ENCODE assay signal across 15 mouse cellular contexts in the genomic region with DNA sequence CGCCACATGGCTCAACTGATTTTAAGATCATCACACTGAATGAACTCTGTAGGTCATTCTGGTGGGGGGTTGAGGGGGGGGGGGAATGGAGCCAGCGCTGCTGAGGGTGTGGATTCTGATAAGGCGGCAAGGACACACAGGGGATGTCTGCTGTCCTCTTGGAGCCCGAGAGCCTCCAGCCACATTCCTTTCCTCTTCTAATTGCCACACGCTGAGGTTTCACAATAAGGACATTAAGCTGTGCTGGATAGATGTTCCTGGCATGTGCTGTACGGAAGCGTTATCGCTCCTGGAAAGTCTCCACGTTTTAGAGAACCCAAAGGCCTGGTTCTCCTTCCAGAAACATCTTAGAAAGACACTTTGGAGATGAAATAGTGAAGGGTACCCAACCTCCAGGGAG. TPM values are rescaled to one million over a fixed set of nuclear protein-coding genes. Genes with fewer than 3 reads are reported as not detected.
A peak's percentile ranks its signal among the peaks of the same experiment; 100 is the strongest.
DNase-seq lines count a peak whose midpoint lies in the region; ATAC-seq and TF ChIP-seq lines count a peak whose summit lies in the region.
"Had no signal": no experiment of that assay in that cellular context is flagged by ENCODE, and none has a peak within 500 bp of the region (broad histone marks: within the 10 kb centered on the region; RNA-seq: fewer than 3 reads in every experiment).

No protein-coding gene starts in this region.

- no peaks in the 10 kb centered on the region for H3K36me3 ChIP-seq in lung, embryonic 14.5 days (ENCODE audit: insufficient read depth)
- no peaks in the 10 kb centered on the region for H3K36me3 ChIP-seq in heart, embryonic 15.5 days
- no peaks in the 10 kb centered on the region for H3K36me3 ChIP-seq in thymus, adult 2 months (ENCODE audit: control insufficient read depth, insufficient read depth, low read length)
- H3K36me3 ChIP-seq: lung, embryonic 15.5 days; neural tube, embryonic 13.5 days had no signal

- H3K4me3 ChIP-seq in lung, embryonic 14.5 days (ENCODE audit: low read depth, low read length), result no peak overlapping the region
- no peak overlapping the region for H3K4me3 ChIP-seq in heart, embryonic 15.5 days
- H3K4me3 ChIP-seq in thymus, adult 2 months (ENCODE audit: control insufficient read depth, insufficient read depth, low read length), result no peak overlapping the region
- H3K4me3 ChIP-seq: lung, embryonic 15.5 days; neural tube, embryonic 13.5 days had no signal

- no peak overlapping the region for H3K9ac ChIP-seq in lung, embryonic 14.5 days
- H3K9ac ChIP-seq in heart, embryonic 15.5 days, result no peak overlapping the region
- H3K9ac ChIP-seq: lung, embryonic 15.5 days; neural tube, embryonic 13.5 days had no signal

- TF ChIP-seq CTCF in lung, embryonic 14.5 days (IDR thresholded peaks at IDR 0.05; ENCODE audit: low read depth), result no peak
- TF ChIP-seq CTCF in thymus, adult 2 months (IDR thresholded peaks at IDR 0.05; ENCODE audit: borderline replicate concordance, control insufficient read depth, extremely low read depth, insufficient read depth, low read length, poor library complexity), result no peak

- 26% methylated on average over 9 of the region's 9 CpGs for WGBS in lung, embryonic 14.5 days
- WGBS in heart, embryonic 15.5 days, result 13% methylated on average over 9 of the region's 9 CpGs
- 92% methylated on average over 9 of the region's 9 CpGs for WGBS in thymus, adult 2 months

- no peak overlapping the region for H3K4me2 ChIP-seq in lung, embryonic 14.5 days
- peak overlapping the region; percentile 35 for H3K4me2 ChIP-seq in heart, embryonic 15.5 days
- H3K4me2 ChIP-seq: lung, embryonic 15.5 days; neural tube, embryonic 13.5 days had no signal

- H3K27ac ChIP-seq in lung, embryonic 14.5 days (ENCODE audit: low read depth), result no peak overlapping the region
- no peak overlapping the region for H3K27ac ChIP-seq in heart, embryonic 15.5 days
- no peak overlapping the region for H3K27ac ChIP-seq in thymus, adult 2 months (ENCODE audit: control insufficient read depth, insufficient read depth, low read length)
- H3K27ac ChIP-seq: lung, embryonic 15.5 days; neural tube, embryonic 13.5 days had no signal

- peak; percentile 59 for DNase-seq in lung, embryonic 14.5 days
- no peak for DNase-seq in lung, postnatal 25 days (ENCODE audit: low spot score)
- DNase-seq in adipocyte (ENCODE audit: low spot score), result peak; percentile 3
- DNase-seq in retina, postnatal 1 day, result peak; percentile 20
- DNase-seq in spleen, postnatal 36 days (ENCODE audit: low spot score in 2 of 2), result no peak
- no peak for DNase-seq in thymus, adult 2 months
- DNase-seq: B cell, adult 2 months; cerebellum, adult 9-11 months; kidney, adult 8-10 months; kidney, postnatal 36 days; thymus, postnatal 4 days had no signal

- H3K27me3 ChIP-seq in lung, embryonic 14.5 days (ENCODE audit: insufficient read depth, low read length), result no peaks in the 10 kb centered on the region
- H3K27me3 ChIP-seq in heart, embryonic 15.5 days, result no peaks in the 10 kb centered on the region
- H3K27me3 ChIP-seq in thymus, adult 2 months (ENCODE audit: control insufficient read depth, insufficient read depth, low read length), result no peaks in the 10 kb centered on the region
- H3K27me3 ChIP-seq: lung, embryonic 15.5 days; neural tube, embryonic 13.5 days; Patski had no signal

- TF ChIP-seq POLR2A in thymus, adult 2 months (IDR thresholded peaks at IDR 0.05; ENCODE audit: control insufficient read depth, extremely low read depth, insufficient read depth, low read length, poor library complexity), result no peak

- peak; percentile 70; the same call in 1 of the 2 replicates for ATAC-seq in lung, embryonic 14.5 days (ENCODE audit: insufficient read depth)
- 0 out of 2 replicates have a peak, but pooled peaks have one; percentile 14 for ATAC-seq in heart, embryonic 15.5 days (replicated peaks; ENCODE audit: insufficient number of reproducible peaks, insufficient read depth, low FRiP score, low read depth)
- ATAC-seq: Patski had no signal

- H3K4me1 ChIP-seq in lung, embryonic 14.5 days (ENCODE audit: insufficient read depth), result no peaks in the 10 kb centered on the region
- peaks cover 8% of the 10 kb centered on the region for H3K4me1 ChIP-seq in heart, embryonic 15.5 days (replicated peaks)
- no peaks in the 10 kb centered on the region for H3K4me1 ChIP-seq in thymus, adult 2 months (replicated peaks; ENCODE audit: control insufficient read depth, insufficient read depth, low read length)
- H3K4me1 ChIP-seq: neural tube, embryonic 13.5 days had no signal

- no peaks in the 10 kb centered on the region for H3K9me3 ChIP-seq in lung, embryonic 14.5 days (ENCODE audit: low read depth, low read length)
- no peaks in the 10 kb centered on the region for H3K9me3 ChIP-seq in heart, embryonic 15.5 days (replicated peaks)
- H3K9me3 ChIP-seq: lung, embryonic 15.5 days; neural tube, embryonic 13.5 days had no signal

RNA-seq across cellular contexts. Expression of a gene that starts 33.2 kb away (rescaled TPM):
- not detected in 2 replicates for polyA plus RNA-seq in lung, embryonic 14.5 days (2014; fragmentation: Nextera tagmentation; extraction: Ambion mirVana)
- 0.08 and 0.18 TPM in 2 replicates for polyA plus RNA-seq in heart, embryonic 15.5 days (2015; fragmentation: Nextera tagmentation; extraction: Ambion mirVana)
- 0.78 and 1.4 TPM in 2 replicates for polyA plus RNA-seq in thymus, adult 2 months (2012; rRNA removed)
- polyA plus RNA-seq: lung, embryonic 15.5 days had no signal

Comparison
In these comparisons a context has a peak if more than half of its experiments do, and no peak if none do; other contexts are left out.
1. DNase-seq: peak in lung, embryonic 14.5 days (single experiment), adipocyte (single experiment) and retina, postnatal 1 day (single experiment); none in lung, postnatal 25 days (single experiment), spleen, postnatal 36 days (0 of 2) and thymus, adult 2 months (single experiment).